Mouse (Mus musculus) heart, embryonic 13.5 days (tissue): ENCODE measurements around the gene A530016L24Rik. TPM values are rescaled to one million over a fixed set of nuclear protein-coding genes. Genes with fewer than 3 reads are reported as not detected.
A peak's percentile ranks its signal among the peaks of the same experiment; 100 is the strongest.

Experiments
- ATAC-seq: fragments of 200-750 bp; cut with Nextera tagmentation; 2 replicates; pipeline ENCODE4 v1.8.0; 2017; ENCODE audit warnings: moderate TSS enrichment; ENCODE audit not compliant: insufficient number of reproducible peaks, low FRiP score, low TSS enrichment; ENCODE audit errors: extremely low read depth
- H3K27ac ChIP-seq: fragments of 300-500 bp; sonication (generic); replicated peaks from 2 replicates; pipeline ENCODE4 v1.5.1; 2015; ENCODE audit warnings: moderate library complexity, mild to moderate bottlenecking, inconsistent platforms
- H3K27me3 ChIP-seq: fragments of 300-500 bp; sonication (generic); replicated peaks from 2 replicates; pipeline ENCODE4 v1.6.1; 2015; ENCODE audit warnings: mild to moderate bottlenecking, inconsistent platforms
- H3K36me3 ChIP-seq: fragments of 300-500 bp; sonication (generic); 2 replicates; pipeline ENCODE4 v1.6.1; 2015; ENCODE audit warnings: mild to moderate bottlenecking, inconsistent platforms
- H3K4me1 ChIP-seq: fragments of 300-500 bp; sonication (generic); 2 replicates; pipeline ENCODE4 v1.6.1; 2015; ENCODE audit warnings: inconsistent platforms
- H3K4me2 ChIP-seq: fragments of 300-500 bp; sonication (generic); 2 replicates; pipeline ENCODE4 v1.6.1; 2015; ENCODE audit warnings: inconsistent platforms, mild to moderate bottlenecking, moderate library complexity
- H3K4me3 ChIP-seq: fragments of 300-500 bp; sonication (generic); 2 replicates; pipeline ENCODE4 v1.5.1; 2015; ENCODE audit warnings: moderate library complexity, mild to moderate bottlenecking, inconsistent platforms
- H3K9ac ChIP-seq: fragments of 300-500 bp; sonication (generic); 2 replicates; pipeline ENCODE4 v1.6.1; 2015; ENCODE audit warnings: inconsistent platforms, mild to moderate bottlenecking, moderate library complexity
- H3K9me3 ChIP-seq: fragments of 300-500 bp; sonication (generic); 2 replicates; pipeline ENCODE4 v1.6.1; 2016; ENCODE audit warnings: inconsistent platforms
- WGBS: fragments of 180-500 bp; shearing (Covaris S2); methylation state at CpG from one replicate; pipeline ENCODE4 v1.1.7; 2015; ENCODE audit warnings: mixed read lengths; 5-methylcytosine and 5-hydroxymethylcytosine counted together
- polyA plus RNA-seq: library from polyadenylated mRNA; unstranded; fragments of >200 nt; fragmentation: Nextera tagmentation; extraction: Ambion mirVana; gene quantifications from 2 replicates; pipeline ENCODE4 v1.2.1, GENCODE M21; 2015

The A530016L24Rik gene
- polyA plus RNA-seq, 1 experiment from 2014 or later: 6.2 TPM

DNA sequence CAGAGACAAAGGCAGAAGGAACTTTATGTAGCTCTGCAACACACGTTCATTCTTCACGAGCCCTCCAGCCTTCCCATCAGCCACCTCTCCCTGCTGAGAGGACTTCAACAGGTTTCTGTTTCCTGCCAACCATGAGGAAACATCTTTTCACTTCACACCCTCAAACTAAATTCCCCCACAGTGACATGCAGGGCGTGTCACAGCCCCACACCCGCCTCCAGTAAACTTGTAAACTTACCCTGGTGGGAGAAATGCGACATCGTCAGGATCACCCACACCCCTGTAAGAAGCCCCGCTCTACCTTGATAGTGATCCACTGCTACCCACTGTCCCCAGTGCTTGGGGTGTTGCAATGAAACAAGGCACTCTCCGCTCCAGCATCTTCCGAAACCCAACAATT, 49.1 kb downstream of the A530016L24Rik start:
- Histone ChIP-seq H3K4me3 (no peak overlapping the region), H3K9ac (no peak overlapping the region), H3K4me1 (peaks cover 15% of the 10 kb centered on the region), H3K4me2 (no peak overlapping the region), H3K36me3 (no peaks in the 10 kb centered on the region), H3K27me3 (peaks cover 53% of the 10 kb centered on the region), H3K9me3 (no peaks in the 10 kb centered on the region), H3K27ac (no peak overlapping the region)
- WGBS: 72% methylated on average over 9 of the region's 9 CpGs
- no peak for ATAC-seq

GRCm38 (mm10) chr12:112539466-112539965, 50.3 kb downstream of the A530016L24Rik start:
- Histone ChIP-seq H3K36me3 (no peaks in the 10 kb centered on the region), H3K27ac (no peak overlapping the region), H3K4me2 (no peak overlapping the region), H3K4me1 (peaks cover 15% of the 10 kb centered on the region), H3K27me3 (peaks cover 43% of the 10 kb centered on the region), H3K9ac (no peak overlapping the region), H3K4me3 (no peak overlapping the region), H3K9me3 (no peaks in the 10 kb centered on the region)
- no peak for ATAC-seq
- 86% methylated on average over 7 of the region's 7 CpGs for WGBS

- Histone ChIP-seq H3K36me3 (no peaks in the 10 kb centered on the region), H3K9me3 (no peaks in the 10 kb centered on the region), H3K4me1 (peaks cover 21% of the 10 kb centered on the region), H3K27ac (no peak overlapping the region), H3K4me3 (no peak overlapping the region), H3K27me3 (peaks cover 35% of the 10 kb centered on the region), H3K9ac (no peak overlapping the region), H3K4me2 (no peak overlapping the region)
- no peak for ATAC-seq
- 83% methylated on average over 12 of the region's 12 CpGs for WGBS
Observed at GRCm38 (mm10) chr12:112540321-112540720, 51.1 kb downstream of the A530016L24Rik start.

DNA sequence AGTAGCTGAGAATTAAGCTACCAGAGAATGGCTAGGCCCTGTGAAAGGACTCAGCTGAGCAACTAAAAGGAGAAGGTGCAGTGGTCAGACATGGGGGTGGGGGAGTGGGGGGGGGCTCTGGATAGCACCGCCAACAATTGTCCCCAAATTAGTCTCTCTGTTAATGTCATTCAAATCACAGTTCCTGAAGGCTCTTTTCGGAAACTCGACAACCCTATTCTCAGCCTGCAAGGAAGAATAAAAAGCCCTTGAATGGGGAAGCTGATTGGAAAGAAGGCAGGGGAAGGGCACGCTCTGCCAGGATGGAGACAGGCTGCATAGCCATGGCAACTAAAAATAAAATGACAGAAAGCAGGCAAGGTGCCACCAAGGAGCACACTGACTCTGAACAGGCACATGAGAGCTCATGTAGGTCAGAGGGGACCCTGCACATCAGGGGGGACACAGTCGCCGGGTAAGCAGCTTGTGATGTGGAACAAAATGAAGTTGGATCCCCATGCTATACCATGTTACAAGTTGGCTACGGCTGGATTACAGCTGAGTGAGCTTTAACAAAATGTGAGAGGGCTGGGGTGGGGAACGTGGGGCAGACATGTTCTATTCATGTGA, 52.3 kb downstream of the A530016L24Rik start:
- 54% methylated on average over 8 of the region's 8 CpGs for WGBS
- Histone ChIP-seq H3K9ac (no peak overlapping the region), H3K4me2 (no peak overlapping the region), H3K27ac (no peak overlapping the region), H3K4me3 (no peak overlapping the region), H3K36me3 (no peaks in the 10 kb centered on the region), H3K27me3 (peaks cover 34% of the 10 kb centered on the region), H3K9me3 (no peaks in the 10 kb centered on the region), H3K4me1 (peaks cover 22% of the 10 kb centered on the region)
- no peak for ATAC-seq

DNA sequence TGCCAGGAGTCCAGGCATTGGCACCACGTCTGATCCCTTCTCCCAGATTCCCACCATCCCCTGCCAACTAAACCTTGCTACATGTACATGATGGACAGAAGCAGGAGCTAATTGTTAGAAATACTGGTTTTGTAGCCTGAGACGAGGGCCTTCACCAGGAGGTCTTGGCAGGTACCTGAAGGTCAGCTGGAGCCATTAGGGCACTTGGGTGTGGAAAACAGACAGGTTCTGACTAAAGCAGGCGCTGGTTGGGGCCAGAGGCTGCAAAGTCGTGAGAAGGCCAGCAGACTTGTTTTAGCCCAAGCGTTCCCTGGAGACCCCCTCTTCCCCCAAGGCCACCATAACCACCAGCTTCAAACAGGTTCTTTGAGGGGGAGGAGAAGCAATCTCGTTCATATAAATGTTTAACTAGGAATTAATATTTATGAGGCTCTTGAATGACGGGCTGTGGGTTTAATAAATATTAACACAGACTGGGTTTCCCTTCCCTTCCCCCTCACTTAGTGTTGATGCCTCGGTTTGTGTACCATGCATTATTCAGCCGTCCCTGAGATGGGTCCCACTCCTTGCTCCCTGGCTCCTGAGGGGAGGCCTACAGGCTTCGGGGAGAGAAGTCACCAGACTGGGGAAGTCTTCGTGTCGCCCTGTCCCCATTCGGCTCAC, 53.1 kb downstream of the A530016L24Rik start:
- Histone ChIP-seq H3K27me3 (peaks cover 26% of the 10 kb centered on the region), H3K4me2 (no peak overlapping the region), H3K36me3 (no peaks in the 10 kb centered on the region), H3K9ac (0 out of 2 replicates have a peak overlapping the region, but pooled peaks have one; percentile 0), H3K9me3 (no peaks in the 10 kb centered on the region), H3K4me3 (no peak overlapping the region), H3K4me1 (peaks cover 22% of the 10 kb centered on the region), H3K27ac (no peak overlapping the region)
- ATAC-seq: no peak
- WGBS: 72% methylated on average over 13 of the region's 13 CpGs

DNA sequence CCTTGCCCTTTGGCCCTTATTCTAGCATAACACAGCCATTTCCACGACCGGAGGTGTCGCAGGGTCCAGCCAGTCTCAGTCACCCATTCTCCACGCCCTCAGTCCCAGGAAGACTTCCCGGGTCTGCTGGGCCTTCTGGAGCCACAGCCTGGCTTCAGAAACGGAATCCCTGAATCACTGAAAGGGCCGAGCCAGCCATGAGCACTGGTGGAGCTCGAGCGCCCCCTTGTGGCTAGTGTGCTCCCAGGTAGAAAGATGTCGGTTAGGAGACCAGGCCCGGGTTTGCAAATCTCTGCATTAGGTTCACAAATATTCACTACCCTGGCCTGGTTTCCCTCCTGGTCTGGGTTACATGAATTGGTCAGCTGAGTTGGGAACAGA, 53.7 kb downstream of the A530016L24Rik start:
- no peak overlapping the region for H3K4me2 ChIP-seq
- 7% methylated on average over 11 of the region's 11 CpGs for WGBS
- H3K27ac ChIP-seq: no peak overlapping the region
- H3K4me3 ChIP-seq: no peak overlapping the region
- peaks cover 22% of the 10 kb centered on the region for H3K4me1 ChIP-seq
- no peaks in the 10 kb centered on the region for H3K36me3 ChIP-seq
- H3K27me3 ChIP-seq: peaks cover 20% of the 10 kb centered on the region
- no peak for ATAC-seq
- 0 out of 2 replicates have a peak overlapping the region, but pooled peaks have one; percentile 0 for H3K9ac ChIP-seq
- no peaks in the 10 kb centered on the region for H3K9me3 ChIP-seq

DNA sequence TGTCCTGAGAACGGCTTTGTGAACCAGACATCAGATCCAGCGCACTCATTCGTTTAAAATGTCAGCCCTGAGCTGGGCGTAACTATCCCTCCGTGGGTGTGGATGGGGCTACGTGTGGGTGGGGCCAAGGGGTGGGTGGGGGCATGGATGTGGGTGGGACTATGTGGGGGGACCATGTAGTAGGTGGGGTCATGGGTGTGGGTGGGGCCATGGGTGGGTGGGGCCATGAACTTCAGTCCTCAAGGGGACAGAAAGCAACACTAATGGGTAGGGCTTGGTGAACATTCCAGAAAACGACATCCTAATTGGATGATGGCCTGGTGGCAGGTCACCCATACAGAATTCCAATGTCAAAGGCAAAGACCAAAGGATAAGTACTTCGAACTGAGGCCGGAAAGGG, 54.7 kb downstream of the A530016L24Rik start:
- Histone ChIP-seq H3K4me1 (peaks cover 22% of the 10 kb centered on the region), H3K27me3 (peaks cover 10% of the 10 kb centered on the region), H3K4me3 (no peak overlapping the region), H3K9me3 (no peaks in the 10 kb centered on the region), H3K36me3 (no peaks in the 10 kb centered on the region), H3K9ac (no peak overlapping the region), H3K4me2 (no peak overlapping the region), H3K27ac (no peak overlapping the region)
- no peak for ATAC-seq
- WGBS: 65% methylated on average over 9 of the region's 9 CpGs

- Histone ChIP-seq H3K27me3 (peaks cover 3% of the 10 kb centered on the region; the same call in 1 of the 2 replicates), H3K9ac (no peak overlapping the region; the same call in 1 of the 2 replicates), H3K36me3 (no peaks in the 10 kb centered on the region), H3K4me2 (no peak overlapping the region), H3K4me3 (no peak overlapping the region), H3K9me3 (no peaks in the 10 kb centered on the region), H3K27ac (no peak overlapping the region), H3K4me1 (peaks cover 22% of the 10 kb centered on the region)
- ATAC-seq: no peak
- 36% methylated on average over 12 of the region's 12 CpGs for WGBS
Observed at GRCm38 (mm10) chr12:112544946-112545701, 55.9 kb downstream of the A530016L24Rik start.

GRCm38 (mm10) chr12:112546110-112546509, 56.9 kb downstream of the A530016L24Rik start:
- H3K27ac ChIP-seq: no peak overlapping the region
- 85% methylated on average over 8 of the region's 8 CpGs for WGBS
- no peaks in the 10 kb centered on the region for H3K27me3 ChIP-seq
- no peaks in the 10 kb centered on the region for H3K9me3 ChIP-seq
- no peaks in the 10 kb centered on the region for H3K36me3 ChIP-seq
- H3K9ac ChIP-seq: no peak overlapping the region
- ATAC-seq: no peak
- H3K4me3 ChIP-seq: no peak overlapping the region
- peaks cover 17% of the 10 kb centered on the region for H3K4me1 ChIP-seq
- H3K4me2 ChIP-seq: no peak overlapping the region

- no peaks in the 10 kb centered on the region for H3K9me3 ChIP-seq
Observed at GRCm38 (mm10) chr12:112549287-112549686, 60.0 kb downstream of the A530016L24Rik start.

More at GRCm38 (mm10) chr12:112549287-112549686, 60.0 kb downstream of the A530016L24Rik start:
- H3K27me3 ChIP-seq: 0 out of 2 replicates have a peak, but pooled peaks cover 11% of the 10 kb centered on the region
- 93% methylated on average over 1 of the region's 1 CpGs for WGBS
- no peak overlapping the region for H3K27ac ChIP-seq
- ATAC-seq: no peak
- no peak overlapping the region for H3K4me2 ChIP-seq
- H3K36me3 ChIP-seq: no peaks in the 10 kb centered on the region
- H3K4me3 ChIP-seq: no peak overlapping the region
- H3K9ac ChIP-seq: no peak overlapping the region
- peaks cover 10% of the 10 kb centered on the region for H3K4me1 ChIP-seq
